Mouse (Mus musculus): Measurements from ENCODE around the gene Cd200.
A peak's percentile ranks its signal among the peaks of the same experiment; 100 is the strongest.
"Not testable (repeated sequence)": the region's sequence is repeated elsewhere in the genome, so short reads cannot be mapped to it uniquely, and the experiment has no call there.

Gene Cd200

GRCm38 (mm10) chr16:45408425-45409063 lies at the start of gene Cd200:
Cd200 (minus strand) TSS chr16:45409053.
- peak; percentile 69 for DNase-seq (ENCODE audit: low read depth)

- DNase-seq (ENCODE audit: low read depth) = no peak
Measured at GRCm38 (mm10) chr16:45454762-45455161, 45.9 kb upstream of the Cd200 start.

GRCm38 (mm10) chr16:45437230-45437739 lies 28.4 kb upstream of the Cd200 start:
- no peak for DNase-seq (ENCODE audit: low read depth)

GRCm38 (mm10) chr16:45435591-45435990 lies 26.7 kb upstream of the Cd200 start:
- DNase-seq (ENCODE audit: low read depth) = no peak

- DNase-seq (ENCODE audit: low read depth) = no peak
Measured at GRCm38 (mm10) chr16:45427651-45428050, 18.8 kb upstream of the Cd200 start.

GRCm38 (mm10) chr16:45413497-45413896 lies 4.6 kb upstream of the Cd200 start:
- peak; percentile 73 for DNase-seq (ENCODE audit: low read depth)

GRCm38 (mm10) chr16:45409064-45409446 lies 202 bp upstream of the Cd200 start:
- not testable (repeated sequence) for DNase-seq (ENCODE audit: low read depth)

- DNase-seq (ENCODE audit: low read depth) = peak; percentile 21
Measured at GRCm38 (mm10) chr16:45407645-45408400, 1.0 kb downstream of the Cd200 start.

- DNase-seq (ENCODE audit: low read depth) = no peak
Measured at GRCm38 (mm10) chr16:45407091-45407490, 1.8 kb downstream of the Cd200 start.

- no peak for DNase-seq (ENCODE audit: low read depth)
Measured at GRCm38 (mm10) chr16:45402951-45403350, 5.9 kb downstream of the Cd200 start.

- no peak for DNase-seq (ENCODE audit: low read depth)
Measured at GRCm38 (mm10) chr16:45402036-45402435, 6.8 kb downstream of the Cd200 start.

GRCm38 (mm10) chr16:45399947-45400555 lies 8.8 kb downstream of the Cd200 start:
- no peak for DNase-seq (ENCODE audit: low read depth)

- no peak for DNase-seq (ENCODE audit: low read depth)
Measured at GRCm38 (mm10) chr16:45399411-45399810, 9.4 kb downstream of the Cd200 start.

- no peak for DNase-seq (ENCODE audit: low read depth)
Measured at GRCm38 (mm10) chr16:45397440-45397839, 11.4 kb downstream of the Cd200 start.

- no peak for DNase-seq (ENCODE audit: low read depth)
Measured at GRCm38 (mm10) chr16:45392246-45392645, 16.6 kb downstream of the Cd200 start.

- DNase-seq (ENCODE audit: low read depth) = no peak
Measured at GRCm38 (mm10) chr16:45391680-45392079, 17.2 kb downstream of the Cd200 start.

GRCm38 (mm10) chr16:45390286-45390956 lies 18.4 kb downstream of the Cd200 start:
- no peak for DNase-seq (ENCODE audit: low read depth)

GRCm38 (mm10) chr16:45389833-45390232 lies 19.0 kb downstream of the Cd200 start:
- peak; percentile 74 for DNase-seq (ENCODE audit: low read depth)

- no peak for DNase-seq (ENCODE audit: low read depth)
Measured at GRCm38 (mm10) chr16:45389041-45389440, 19.8 kb downstream of the Cd200 start.

GRCm38 (mm10) chr16:45381811-45382210 lies 27.0 kb downstream of the Cd200 start:
- peak; percentile 52 for DNase-seq (ENCODE audit: low read depth)

GRCm38 (mm10) chr16:45378959-45379358 lies 29.9 kb downstream of the Cd200 start:
- DNase-seq (ENCODE audit: low read depth) = no peak
